Mouse (Mus musculus) small intestine, adult 2 months (tissue): ENCODE results near the gene S100a6.

Source experiments
- CTCF ChIP-seq: fragments of 200-500 bp; IDR thresholded peaks from 2 replicates; pipeline ENCODE4 v1.5.1; 2012; ENCODE audit warnings: low read depth, mild to moderate bottlenecking, control low read depth, inconsistent platforms, low read length, moderate library complexity, mixed read lengths; ENCODE audit not compliant: insufficient replicate concordance, insufficient read length; ENCODE audit errors: extremely low read depth
- POLR2A ChIP-seq: fragments of 200-500 bp; IDR thresholded peaks from 2 replicates; pipeline ENCODE4 v1.6.1; 2012; ENCODE audit warnings: low read depth, mild to moderate bottlenecking, control low read depth, inconsistent platforms, low read length, moderate library complexity

GRCm38 (mm10) chr3:90631984-90632383, 19.3 kb downstream of the S100a6 start:
- TF ChIP-seq CTCF (no peak), POLR2A (no peak)
